Mouse (Mus musculus) MEL (cell line): ENCODE data around the gene Nrf1. TPM values are rescaled to one million over a fixed set of nuclear protein-coding genes. Genes with fewer than 3 reads are reported as not detected.

Experiments
- DNase-seq: peaks from one replicate; pipeline ENCODE4 v3.0.0; 2011; ENCODE audit warnings: low read depth, low spot score
- H3K27ac ChIP-seq: 2 replicates; pipeline ENCODE4 v1.5.1; 2012; ENCODE audit warnings: low read depth, mild to moderate bottlenecking, control low read depth, low read length, moderate library complexity; ENCODE audit not compliant: control insufficient read depth
- H3K27me3 ChIP-seq, 2 experiments: fragments of 150-350 bp in 1 of 2; sonication (generic) in 1 of 2; 2 replicates each; pipeline ENCODE4 v1.6.1; 2012; ENCODE audit warnings: low read length in 2 of 2, mild to moderate bottlenecking in 2 of 2, improper control_type of control experiment in 1 of 2, moderate library complexity in 1 of 2; ENCODE audit not compliant: insufficient read depth in 2 of 2, control insufficient read depth in 1 of 2
- H3K36me3 ChIP-seq, 2 experiments: 2 replicates each; pipeline ENCODE4 v1.6.1; 2012 to 2014; ENCODE audit warnings: low read length in 2 of 2, improper control_type of control experiment in 1 of 2, inconsistent platforms in 1 of 2, mild to moderate bottlenecking in 1 of 2; ENCODE audit not compliant: insufficient read depth in 2 of 2, control insufficient read depth in 1 of 2
- H3K4me1 ChIP-seq, 2 experiments: fragments of 150-350 bp in 1 of 2; sonication (generic) in 1 of 2; 2 replicates each; pipeline ENCODE4 v1.6.1; 2012; ENCODE audit warnings: low read length in 2 of 2, improper control_type of control experiment in 1 of 2, mild to moderate bottlenecking in 1 of 2; ENCODE audit not compliant: insufficient read depth in 2 of 2, control insufficient read depth in 1 of 2
- H3K4me3 ChIP-seq, 2 experiments: fragments of 150-350 bp in 1 of 2; sonication (generic) in 1 of 2; 2 replicates each; pipeline ENCODE4 v1.5.1; 2012; ENCODE audit warnings: low read depth in 2 of 2, low read length in 2 of 2, mild to moderate bottlenecking in 2 of 2, moderate library complexity in 2 of 2, control low read depth in 1 of 2, improper control_type of control experiment in 1 of 2; ENCODE audit not compliant: control insufficient read depth in 1 of 2, insufficient read depth in 1 of 2
- H3K79me2 ChIP-seq: 2 replicates; pipeline ENCODE4 v1.6.1; 2012; ENCODE audit warnings: mild to moderate bottlenecking, low read length, moderate library complexity; ENCODE audit not compliant: control insufficient read depth, poor library complexity, insufficient read depth
- H3K9ac ChIP-seq: 2 replicates; pipeline ENCODE4 v1.6.1; 2012; ENCODE audit warnings: low read depth, mild to moderate bottlenecking, control low read depth, low read length, moderate library complexity; ENCODE audit not compliant: control insufficient read depth, poor library complexity, severe bottlenecking
- H3K9me3 ChIP-seq: fragments of 150-350 bp; sonication (generic); replicated peaks from 2 replicates; pipeline ENCODE4 v1.6.1; 2012; ENCODE audit warnings: mild to moderate bottlenecking, low read length, improper control_type of control experiment, moderate library complexity; ENCODE audit not compliant: insufficient read depth
- CHD2 ChIP-seq: IDR thresholded peaks from 2 replicates; pipeline ENCODE4 v1.6.1; 2011; ENCODE audit warnings: low read length, improper control_type of control experiment
- ELF1 ChIP-seq: IDR thresholded peaks from 2 replicates; pipeline ENCODE4 v1.6.1; 2014; ENCODE audit warnings: low read depth, mild to moderate bottlenecking, inconsistent platforms, low read length, improper control_type of control experiment, moderate library complexity
- EP300 ChIP-seq, 2 experiments: IDR thresholded peaks; 2 replicates each; pipeline ENCODE4 v1.6.1; 2011; ENCODE audit warnings: improper control_type of control experiment in 2 of 2, low read length in 2 of 2, low read depth in 1 of 2, mild to moderate bottlenecking in 1 of 2
- GABPA ChIP-seq: IDR thresholded peaks from 2 replicates; pipeline ENCODE4 v1.6.1; 2012; ENCODE audit warnings: low read depth, mild to moderate bottlenecking, inconsistent platforms, low read length, improper control_type of control experiment, moderate library complexity
- GATA1 ChIP-seq: IDR thresholded peaks from 2 replicates; pipeline ENCODE4 v1.6.1; 2011; ENCODE audit warnings: low read depth, low read length, improper control_type of control experiment
- KAT2A ChIP-seq: conservative IDR thresholded peaks from 2 replicates; pipeline ENCODE4 v1.6.1; 2012; ENCODE audit warnings: low read depth, low read length, improper control_type of control experiment, inconsistent platforms
- MAFK ChIP-seq: IDR thresholded peaks from 2 replicates; pipeline ENCODE4 v1.6.1; 2011; ENCODE audit warnings: low read depth, mild to moderate bottlenecking, low read length, improper control_type of control experiment, borderline replicate concordance
- MAX ChIP-seq: IDR thresholded peaks from 2 replicates; pipeline ENCODE4 v1.6.1; 2011; ENCODE audit warnings: low read length, improper control_type of control experiment
- MEF2A ChIP-seq: IDR thresholded peaks from 2 replicates; pipeline ENCODE4 v1.6.1; 2014; ENCODE audit warnings: low read depth, mild to moderate bottlenecking, inconsistent platforms, low read length, improper control_type of control experiment; ENCODE audit not compliant: poor library complexity, insufficient replicate concordance, severe bottlenecking; ENCODE audit errors: extremely low read depth
- MYB ChIP-seq: IDR thresholded peaks from 2 replicates; pipeline ENCODE4 v1.6.1; 2011; ENCODE audit warnings: mild to moderate bottlenecking, low read depth, low read length, improper control_type of control experiment
- MYC ChIP-seq: IDR thresholded peaks from 2 replicates; pipeline ENCODE4 v1.6.1; 2011; ENCODE audit warnings: low read depth, mild to moderate bottlenecking, low read length, improper control_type of control experiment, moderate library complexity
- POLR2AphosphoS2 ChIP-seq: IDR thresholded peaks from 2 replicates; pipeline ENCODE4 v1.6.1; 2011; ENCODE audit warnings: low read length, improper control_type of control experiment
- POLR2AphosphoS5 ChIP-seq: IDR thresholded peaks from 2 replicates; pipeline ENCODE4 v1.6.1; 2012; ENCODE audit warnings: low read depth, borderline replicate concordance, mild to moderate bottlenecking, inconsistent platforms, low read length, moderate library complexity, mixed read lengths
- RAD21 ChIP-seq: IDR thresholded peaks from 2 replicates; pipeline ENCODE4 v1.6.1; 2011; ENCODE audit warnings: mild to moderate bottlenecking, low read depth, low read length, improper control_type of control experiment
- RCOR1 ChIP-seq: IDR thresholded peaks from 2 replicates; pipeline ENCODE4 v1.6.1; 2012; ENCODE audit warnings: low read depth, mild to moderate bottlenecking, inconsistent platforms, low read length, improper control_type of control experiment
- SMC3 ChIP-seq: IDR thresholded peaks from 2 replicates; pipeline ENCODE4 v1.6.1; 2011; ENCODE audit warnings: low read depth, low read length, improper control_type of control experiment
- TBP ChIP-seq: IDR thresholded peaks from 2 replicates; pipeline ENCODE4 v1.8.0; 2011; ENCODE audit warnings: low read depth, low read length, improper control_type of control experiment
- USF1 ChIP-seq: IDR thresholded peaks from 2 replicates; pipeline ENCODE4 v1.6.1; 2014; ENCODE audit warnings: low read depth, mild to moderate bottlenecking, inconsistent platforms, low read length, improper control_type of control experiment, moderate library complexity
- USF2 ChIP-seq, 2 experiments: IDR thresholded peaks; 2 replicates each; pipeline ENCODE4 v1.6.1; 2011 to 2012; ENCODE audit warnings: improper control_type of control experiment in 2 of 2, low read length in 2 of 2, borderline replicate concordance in 1 of 2, inconsistent platforms in 1 of 2, low read depth in 1 of 2, mild to moderate bottlenecking in 1 of 2; ENCODE audit not compliant: insufficient read depth in 1 of 2
- polyA plus RNA-seq, 2 experiments: library from polyadenylated mRNA; stranded (reverse) in 1 of 2; unstranded in 1 of 2; fragments of >175 nt in 1 of 2; fragments of >200 nt in 1 of 2; gene quantifications; 2 replicates each; pipeline versions ENCODE4 v1.2.1 to v1.2.4; 2012; ENCODE audit warnings: low replicate concordance in 2 of 2, low read depth in 1 of 2; ENCODE audit not compliant: insufficient read length in 2 of 2, insufficient read depth in 1 of 2, missing spikeins in 1 of 2
- total RNA-seq: library from RNA; depleted of rRNA; stranded (reverse); fragments of 300-350 nt; gene quantifications from 2 replicates; pipeline ENCODE4 v1.2.3, GENCODE M21; 2012

Nrf1 gene
- total and polyA plus RNA-seq, 3 experiments = 56.5 to 93.7 (median 60.4) TPM

- TF ChIP-seq GATA1 (no peak), POLR2AphosphoS2 (no peak)
Measured at GRCm38 (mm10) chr6:30026799-30027198, 21.0 kb upstream of the Nrf1 start (continued).

DNA sequence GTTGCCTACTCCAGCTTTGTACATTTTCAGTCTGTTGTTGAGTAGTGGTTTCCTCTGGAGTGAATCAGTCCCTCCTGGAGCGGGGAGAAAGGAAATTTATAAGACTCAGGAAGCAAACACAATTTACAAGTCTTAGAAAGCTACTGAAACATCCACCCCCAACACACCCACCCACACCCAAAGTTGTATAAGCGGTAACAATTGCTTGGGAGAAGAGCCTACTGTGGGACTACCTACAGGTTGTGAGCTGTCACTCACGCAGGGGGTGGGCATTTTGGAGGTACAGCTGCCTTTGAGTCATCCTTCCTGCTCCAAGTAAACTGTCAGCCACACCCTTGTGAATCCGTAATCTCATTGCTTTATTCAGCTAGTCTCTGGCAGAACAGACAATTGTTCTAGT is 19.4 kb upstream of the Nrf1 start:
- no peak for TF ChIP-seq ELF1
- no peak for TF ChIP-seq KAT2A
- no peak for TF ChIP-seq GATA1
- no peaks in the 10 kb centered on the region for H3K9me3 ChIP-seq
- no peak overlapping the region for H3K27ac ChIP-seq
- DNase-seq = no peak
- H3K4me1 ChIP-seq = peaks cover 0 to 10% of the 10 kb centered on the region in 2 experiments; a peak in 2 of 4 replicates
- no peaks in the 10 kb centered on the region; a peak in 1 of 4 replicates for H3K27me3 ChIP-seq
- H3K9ac ChIP-seq = no peak overlapping the region
- no peaks in the 10 kb centered on the region for H3K79me2 ChIP-seq
- no peaks in the 10 kb centered on the region for H3K36me3 ChIP-seq
- no peak overlapping the region for H3K4me3 ChIP-seq

- Histone ChIP-seq H3K27me3 (no peaks in the 10 kb centered on the region), H3K9ac (no peak overlapping the region), H3K4me3 (no peak overlapping the region), H3K27ac (no peak overlapping the region), H3K4me1 (peaks cover 0 to 5% of the 10 kb centered on the region in 2 experiments; a peak in 1 of 4 replicates), H3K79me2 (no peaks in the 10 kb centered on the region), H3K36me3 (no peaks in the 10 kb centered on the region), H3K9me3 (no peaks in the 10 kb centered on the region)
- DNase-seq = no peak
- TF ChIP-seq USF1 (no peak), MAFK (no peak), GATA1 (no peak), USF2 (IDR thresholded peaks at IDR 0.05; ENCODE audit: borderline replicate concordance in 1 of 2, insufficient read depth in 1 of 2, low read depth in 1 of 2, low read length in 2 of 2) (no peak), CHD2 (no peak), GABPA (no peak), KAT2A (no peak), MYB (no peak), TBP (no peak), MYC (no peak), RCOR1 (no peak), SMC3 (no peak), MEF2A (no peak), MAX (no peak), EP300 (IDR thresholded peaks at IDR 0.05; ENCODE audit: low read depth in 1 of 2, low read length in 2 of 2) (no peak; a peak in 1 of 4 replicates), RAD21 (no peak), POLR2AphosphoS5 (no peak)
Measured at GRCm38 (mm10) chr6:30035112-30035511, 12.7 kb upstream of the Nrf1 start.
